Mouse (Mus musculus): Measurements from ENCODE around the gene Cdc42ep1. TPM values are rescaled to one million over a fixed set of nuclear protein-coding genes. Genes with fewer than 3 reads are reported as not detected.

Cdc42ep1 gene
- 0.16 TPM in 1 of 2 replicates, not detected in the other for total RNA-seq (2023)

DNA sequence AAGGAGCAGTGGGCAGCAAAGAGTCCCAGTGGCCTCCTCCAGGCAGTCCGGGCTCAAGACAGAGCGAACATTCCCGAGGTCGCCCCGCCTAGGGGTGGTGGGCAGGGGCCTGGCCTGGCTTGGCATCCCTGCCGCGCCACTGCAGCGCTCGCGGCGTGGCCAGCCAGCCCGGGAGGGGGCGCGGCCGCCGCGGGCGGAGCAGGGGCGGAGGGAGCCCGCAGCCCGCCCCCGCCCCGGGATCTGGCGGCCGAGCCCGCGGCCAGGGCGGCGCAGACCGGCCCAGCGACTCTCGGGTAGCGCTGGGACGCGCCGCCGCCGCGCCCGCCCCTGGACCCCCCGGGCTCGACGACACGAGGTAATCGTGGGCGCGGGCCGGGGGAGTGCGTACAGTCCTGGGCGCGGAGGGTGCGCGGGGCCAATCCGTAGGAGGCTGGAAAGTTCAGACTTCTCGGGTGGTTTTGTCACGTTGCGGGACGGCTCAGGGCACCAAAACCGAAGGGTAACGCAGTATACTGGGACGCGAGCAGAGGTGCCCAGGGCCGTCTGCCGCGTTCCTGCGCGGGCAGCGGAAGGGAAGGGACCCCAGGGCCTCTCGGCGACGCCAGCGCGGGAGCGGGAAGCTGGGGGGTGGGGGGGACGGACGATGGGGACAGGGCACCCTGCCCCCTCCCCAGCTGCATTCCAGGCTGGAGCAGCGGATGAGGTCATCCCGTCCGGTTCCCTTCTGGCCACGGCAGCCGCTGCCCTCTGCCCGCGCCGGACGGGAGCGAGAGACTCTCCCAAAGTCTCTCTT is at the start of gene Cdc42ep1:
TSS of gene Cdc42ep1 (plus strand) at position 254 of the 793 bp plus-strand sequence.

DNA sequence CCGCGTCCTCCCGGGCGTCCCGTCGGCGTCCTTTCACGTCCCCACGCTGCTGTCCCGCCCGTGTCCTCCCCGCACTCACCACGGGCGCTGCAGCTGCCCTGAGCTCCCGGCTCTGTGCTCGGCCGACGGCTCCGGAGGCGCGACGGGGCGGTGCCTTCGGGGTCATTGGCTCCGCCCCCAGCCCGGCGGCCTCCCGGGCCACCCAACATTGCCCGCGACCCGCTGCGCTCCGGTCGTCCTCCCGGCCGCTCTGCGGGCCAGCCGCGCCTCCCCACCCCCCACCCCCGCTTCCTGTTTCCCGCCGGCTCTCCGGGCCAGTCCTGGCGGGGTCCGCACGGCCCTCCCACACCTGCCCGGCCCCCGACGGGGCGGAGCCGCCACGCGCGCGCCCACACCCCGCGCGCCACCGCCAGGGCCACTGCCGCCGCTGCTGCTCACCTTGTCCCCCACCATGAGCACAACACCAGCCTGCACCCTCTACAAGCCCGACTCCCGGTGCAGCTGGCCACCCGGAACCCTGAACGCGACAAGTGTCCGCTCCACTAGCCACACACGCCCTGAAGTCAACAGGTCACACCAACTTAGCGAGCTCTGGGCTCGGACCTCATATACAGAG is 39.5 kb upstream of the Cdc42ep1 start, which contains the start of gene Card10:
TSS of gene Card10 (minus strand) at position 267 of the 616 bp plus-strand sequence.

DNA sequence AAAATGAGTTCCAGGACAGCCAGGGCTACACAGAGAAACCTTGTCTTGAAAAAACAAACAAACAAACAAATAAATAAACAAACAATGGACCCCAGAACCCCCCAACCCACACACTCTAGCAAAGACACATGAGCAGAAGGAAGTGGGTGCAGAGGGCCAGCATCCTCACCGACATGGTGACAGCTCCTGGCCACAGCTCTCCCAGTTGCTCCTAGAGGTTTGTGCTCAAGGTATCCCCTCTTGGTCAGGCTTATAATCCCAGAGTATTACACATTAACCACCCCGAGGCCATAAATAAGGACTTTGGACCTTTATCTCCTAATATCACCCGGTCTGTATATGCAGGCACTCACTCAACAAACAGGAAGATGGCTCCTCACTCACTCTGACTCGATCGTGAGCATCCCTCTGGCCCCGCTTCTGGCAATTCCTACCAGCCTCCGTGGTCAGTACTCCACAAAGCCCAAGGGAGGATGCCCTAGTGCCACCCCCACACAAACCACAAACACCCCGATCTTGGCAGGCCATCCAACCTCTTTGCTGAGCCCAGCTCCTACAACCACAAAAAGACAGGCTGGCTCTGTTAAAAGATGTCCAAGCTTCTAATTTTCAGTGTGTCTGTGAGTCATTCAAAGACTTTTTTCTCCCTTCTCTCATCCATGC is 13.0 kb downstream of the Cdc42ep1 start, which contains the start of gene Lgals2:
TSS of gene Lgals2 (minus strand) at position 227 of the 663 bp plus-strand sequence.

DNA sequence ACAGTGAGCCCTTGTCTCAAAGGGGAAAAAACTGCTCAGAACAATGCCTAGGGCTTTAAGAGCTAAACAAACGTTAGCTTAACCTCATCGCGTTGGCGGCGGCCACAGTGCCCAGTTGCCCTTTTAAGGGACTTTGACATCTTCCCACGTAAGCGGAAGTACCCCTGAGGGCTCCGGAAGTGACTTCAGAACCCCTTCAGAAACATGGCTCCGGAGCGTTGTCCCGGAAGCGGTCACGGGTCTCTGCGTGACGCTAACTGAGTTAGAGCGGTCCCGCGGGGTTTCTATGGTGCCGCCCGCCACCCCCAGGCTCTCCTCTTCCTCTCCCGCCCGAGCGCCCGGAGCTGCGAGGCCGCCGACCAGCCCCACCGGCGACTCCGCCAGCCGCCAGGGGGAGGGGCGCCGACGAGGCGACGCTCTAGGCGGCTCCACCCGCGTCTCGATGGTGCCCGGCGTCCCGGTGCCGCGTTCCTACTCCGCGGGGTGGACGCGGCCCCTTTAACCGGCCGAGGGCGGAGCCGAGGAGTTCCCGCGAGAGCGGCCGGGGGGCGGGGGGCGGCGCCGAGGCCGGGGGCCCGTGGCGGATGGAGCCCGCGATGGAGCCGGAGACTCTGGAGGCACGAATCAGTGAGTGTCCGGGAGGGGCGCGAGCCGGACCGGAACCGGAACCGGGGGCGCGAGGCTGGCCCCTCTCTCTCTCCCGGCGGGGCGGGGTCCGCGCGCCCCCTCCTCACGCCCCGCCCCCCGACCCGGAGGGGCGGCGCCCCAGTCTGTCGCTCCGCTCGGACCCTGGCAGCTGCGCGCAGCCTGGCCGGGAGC is 34.8 kb downstream of the Cdc42ep1 start, which contains the start of gene Gga1:
TSS of gene Gga1 (plus strand) at position 200 of the 819 bp plus-strand sequence.

DNA sequence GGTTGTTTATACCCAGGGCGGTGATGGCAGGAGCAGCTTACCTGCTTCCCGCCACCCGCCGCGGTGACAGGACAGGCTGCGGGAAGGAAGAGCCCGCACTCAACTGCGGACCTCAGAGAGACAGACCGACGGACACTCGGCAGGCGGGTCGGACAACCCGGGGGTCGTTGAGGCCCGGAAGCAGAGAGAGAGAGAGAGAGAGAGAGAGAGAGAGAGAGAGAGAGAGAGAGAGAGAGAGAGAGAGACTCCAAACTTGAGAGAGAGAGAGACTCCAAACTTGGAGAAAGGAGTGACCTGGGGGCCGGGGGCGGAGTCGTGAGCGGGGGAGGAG is 57.0 kb downstream of the Cdc42ep1 start, which contains the start of gene Gm49510:
TSS of gene Gm49510 (plus strand) at position 259 of the 331 bp plus-strand sequence.

DNA sequence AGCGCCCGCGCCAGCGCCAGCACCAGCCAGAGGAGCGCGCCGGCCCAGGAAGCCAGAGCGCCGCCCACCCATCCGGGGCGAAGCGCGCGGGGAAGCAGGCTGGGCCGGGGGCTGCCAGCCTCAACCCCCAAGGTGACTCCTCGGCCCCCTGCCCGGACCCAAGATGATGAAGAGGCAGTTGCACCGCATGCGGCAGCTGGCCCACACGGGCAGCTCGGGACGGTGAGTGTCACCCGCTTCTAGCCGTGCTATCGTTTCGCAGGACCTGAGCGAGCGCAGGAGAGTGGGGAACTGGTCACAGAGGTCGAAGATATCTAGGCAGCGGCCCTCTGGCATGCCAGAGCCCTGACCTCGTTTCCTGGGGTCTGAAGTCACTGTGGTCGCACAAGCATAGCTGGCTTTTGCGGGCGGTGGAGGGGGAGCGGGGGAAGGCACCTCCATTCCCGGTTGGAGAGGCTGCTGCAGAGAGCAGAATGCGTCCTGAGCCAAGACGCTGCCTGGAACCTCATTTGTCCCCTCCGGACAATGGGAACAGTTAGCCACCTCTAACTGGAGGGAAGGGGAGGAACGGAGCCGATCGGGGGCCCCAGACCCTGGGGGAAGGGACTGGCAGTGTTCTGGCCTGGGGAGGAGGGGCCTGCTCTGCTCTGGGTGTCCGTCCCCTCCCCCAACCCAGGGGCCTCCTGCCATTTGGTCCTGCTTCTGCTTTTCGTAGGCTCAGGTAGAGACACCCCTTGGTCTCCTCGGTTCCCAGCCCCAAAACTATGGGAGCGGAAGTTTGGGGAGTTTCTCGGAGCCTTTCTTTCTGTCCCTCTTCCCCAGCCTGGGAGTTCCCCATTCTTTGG is 57.5 kb downstream of the Cdc42ep1 start, which contains the start of gene Sh3bp1:
TSS of gene Sh3bp1 (plus strand) at position 29 of the 845 bp plus-strand sequence.

Other genes starting within 250 kb of the Cdc42ep1 start
- 179 and 199 TPM in 2 replicates for gene Cyth4, start 245.6 kb upstream of the Cdc42ep1 start, total RNA-seq (2023)
- gene Elfn2, start 123.9 kb upstream of the Cdc42ep1 start, total RNA-seq (2023) = 0.18 and 0.54 TPM in 2 replicates
- gene Mfng, start 69.1 kb upstream of the Cdc42ep1 start, total RNA-seq (2023) = 9.8 and 11.6 TPM in 2 replicates
- gene Card10, start 39.6 kb upstream of the Cdc42ep1 start, total RNA-seq (2023) = 38.0 and 51.1 TPM in 2 replicates
- gene Lgals2, start 12.9 kb downstream of the Cdc42ep1 start, total RNA-seq (2023) = not detected in 2 replicates
- gene Gga1, start 34.6 kb downstream of the Cdc42ep1 start, total RNA-seq (2023) = 78.1 and 82.2 TPM in 2 replicates
- not detected in 2 replicates for gene Gm49510, start 57.0 kb downstream of the Cdc42ep1 start, total RNA-seq (2023)
- gene Sh3bp1, start 57.1 kb downstream of the Cdc42ep1 start, total RNA-seq (2023) = 79.0 and 84.2 TPM in 2 replicates
- gene Pdxp, start 71.3 kb downstream of the Cdc42ep1 start, total RNA-seq (2023) = 1.5 and 2.1 TPM in 2 replicates
- gene Lgals1, start 84.1 kb downstream of the Cdc42ep1 start, total RNA-seq (2023) = 96.1 and 170 TPM in 2 replicates
- 13.9 and 16.8 TPM in 2 replicates for gene Nol12, start 92.3 kb downstream of the Cdc42ep1 start, total RNA-seq (2023)
- 187 and 211 TPM in 2 replicates for gene Triobp, start 105.1 kb downstream of the Cdc42ep1 start, total RNA-seq (2023)
- 16.5 and 23.8 TPM in 2 replicates for gene H1f0, start 185.8 kb downstream of the Cdc42ep1 start, total RNA-seq (2023)
- gene Galr3, start 199.3 kb downstream of the Cdc42ep1 start, total RNA-seq (2023) = not detected in 2 replicates
- gene Ankrd54, start 220.3 kb downstream of the Cdc42ep1 start, total RNA-seq (2023) = 13.0 and 17.1 TPM in 2 replicates
- gene Eif3l, start 232.6 kb downstream of the Cdc42ep1 start, total RNA-seq (2023) = 51.7 and 52.6 TPM in 2 replicates